Mouse (Mus musculus): ENCODE measurements around the gene Phyhipl.

Phyhipl gene

GRCm38 (mm10) chr10:70655828-70656227, at the start of gene Phyhipl:
Gene Phyhipl, minus strand, starts transcription at chr10:70655965.
- in situ Hi-C loops (cut with MboI; ENCODE audit: low sequenced_read_pairs) = no loop called here

GRCm38 (mm10) chr10:70703211-70703610, 47.4 kb upstream of the Phyhipl start:
- in situ Hi-C loops (cut with MboI; ENCODE audit: low sequenced_read_pairs) = no loop called here

- in situ Hi-C loops (cut with MboI; ENCODE audit: low sequenced_read_pairs) = no loop called here
These were observed 43.8 kb upstream of the Phyhipl start for GRCm38 (mm10) chr10:70699581-70699980.

DNA sequence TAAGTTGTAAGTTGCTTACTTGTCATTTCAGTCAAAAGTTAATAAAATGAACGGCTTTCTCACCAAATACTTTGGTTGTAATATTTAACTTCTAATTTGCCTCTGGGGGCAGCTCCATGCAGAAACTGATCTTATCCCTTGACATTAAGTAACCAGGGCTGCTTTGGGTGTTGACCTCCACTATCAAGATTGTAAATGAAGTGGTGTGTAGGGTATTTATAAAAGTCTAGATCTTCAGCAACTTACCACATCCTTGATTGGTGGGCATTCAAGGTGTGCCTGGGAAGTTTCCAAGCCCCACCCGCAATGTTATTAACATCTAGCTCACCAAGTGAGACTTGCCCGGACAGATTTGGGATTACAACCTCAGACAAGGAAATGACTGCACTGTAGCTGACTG, 42.2 kb upstream of the Phyhipl start:
- in situ Hi-C loops (cut with MboI; ENCODE audit: low sequenced_read_pairs) = no loop called here

GRCm38 (mm10) chr10:70696748-70697585, 41.2 kb upstream of the Phyhipl start:
- in situ Hi-C loops (cut with MboI; ENCODE audit: low sequenced_read_pairs) = no loop called here

GRCm38 (mm10) chr10:70689346-70689745, 33.6 kb upstream of the Phyhipl start:
- in situ Hi-C loops (cut with MboI; ENCODE audit: low sequenced_read_pairs) = no loop called here

GRCm38 (mm10) chr10:70688881-70689280, 33.1 kb upstream of the Phyhipl start:
- in situ Hi-C loops (cut with MboI; ENCODE audit: low sequenced_read_pairs) = no loop called here

GRCm38 (mm10) chr10:70686941-70687703, 31.4 kb upstream of the Phyhipl start:
- in situ Hi-C loops (cut with MboI; ENCODE audit: low sequenced_read_pairs) = no loop called here

GRCm38 (mm10) chr10:70686505-70686904, 30.7 kb upstream of the Phyhipl start:
- in situ Hi-C loops (cut with MboI; ENCODE audit: low sequenced_read_pairs) = no loop called here

DNA sequence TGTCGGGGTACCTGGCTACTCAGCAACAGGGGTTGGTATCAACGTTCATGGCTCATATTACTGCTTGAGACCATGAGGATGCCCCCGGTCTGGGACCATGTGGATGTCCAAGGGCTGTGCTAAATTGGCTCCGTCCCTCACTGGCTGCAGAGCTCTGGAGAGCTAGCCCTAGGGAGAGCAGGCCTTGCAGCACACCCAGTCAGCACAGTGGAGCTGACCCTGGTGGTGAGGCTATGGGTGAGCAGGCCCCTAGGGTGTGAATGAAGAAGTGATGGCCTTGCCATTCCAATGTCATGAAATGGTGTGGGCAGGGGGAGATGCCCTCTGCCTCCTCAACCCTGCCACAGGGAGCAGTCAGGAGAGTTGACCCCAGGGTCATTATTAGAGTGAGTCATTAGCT, 27.7 kb upstream of the Phyhipl start:
- in situ Hi-C loops (cut with MboI; ENCODE audit: low sequenced_read_pairs) = no loop called here

DNA sequence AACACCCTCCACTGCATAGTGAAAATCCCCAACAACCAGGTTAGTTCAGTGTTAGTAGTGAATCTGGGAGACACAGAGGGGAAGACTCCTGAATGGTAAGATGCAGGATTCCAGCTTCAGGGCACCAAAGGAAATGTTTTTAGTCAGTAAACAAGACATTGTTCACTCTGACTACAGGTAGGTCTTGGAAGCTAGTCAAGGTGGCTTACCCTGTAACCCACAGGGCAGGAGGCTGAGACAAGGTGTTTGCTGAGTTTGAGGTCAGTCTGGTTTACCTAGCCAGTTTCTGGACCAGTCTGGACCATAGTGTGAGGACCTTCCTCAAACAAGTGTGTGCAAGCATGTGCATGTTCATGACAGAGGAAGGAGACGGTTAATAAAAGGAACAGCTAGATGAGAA, 22.2 kb upstream of the Phyhipl start:
- in situ Hi-C loops (cut with MboI; ENCODE audit: low sequenced_read_pairs) = no loop called here

- in situ Hi-C loops (cut with MboI; ENCODE audit: low sequenced_read_pairs) = no loop called here
These were observed 507 bp upstream of the Phyhipl start for GRCm38 (mm10) chr10:70656272-70656671.

- in situ Hi-C loops (cut with MboI; ENCODE audit: low sequenced_read_pairs) = no loop called here
These were observed 1.1 kb downstream of the Phyhipl start for GRCm38 (mm10) chr10:70654655-70655054.

DNA sequence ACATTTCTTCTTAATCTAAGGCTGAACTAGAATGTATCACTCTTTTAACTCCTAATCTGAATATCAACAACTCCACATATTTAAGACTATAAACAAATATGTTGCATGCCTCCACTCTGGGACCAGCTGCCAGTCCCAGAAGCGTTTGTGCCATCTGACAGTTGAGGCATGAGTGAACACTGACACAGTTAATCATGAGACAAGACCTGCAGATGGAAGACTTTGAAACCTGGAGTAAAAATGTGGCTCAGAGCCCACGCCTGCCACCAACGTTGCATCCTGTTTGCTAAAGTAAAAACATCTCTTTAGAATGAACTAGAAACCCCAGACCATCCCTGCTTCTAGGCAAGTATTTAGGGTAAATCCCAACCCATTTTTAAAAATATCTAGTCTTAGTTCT, 1.6 kb downstream of the Phyhipl start:
- in situ Hi-C loops (cut with MboI; ENCODE audit: low sequenced_read_pairs) = no loop called here

- in situ Hi-C loops (cut with MboI; ENCODE audit: low sequenced_read_pairs) = no loop called here
These were observed 3.8 kb downstream of the Phyhipl start for GRCm38 (mm10) chr10:70651769-70652648.

DNA sequence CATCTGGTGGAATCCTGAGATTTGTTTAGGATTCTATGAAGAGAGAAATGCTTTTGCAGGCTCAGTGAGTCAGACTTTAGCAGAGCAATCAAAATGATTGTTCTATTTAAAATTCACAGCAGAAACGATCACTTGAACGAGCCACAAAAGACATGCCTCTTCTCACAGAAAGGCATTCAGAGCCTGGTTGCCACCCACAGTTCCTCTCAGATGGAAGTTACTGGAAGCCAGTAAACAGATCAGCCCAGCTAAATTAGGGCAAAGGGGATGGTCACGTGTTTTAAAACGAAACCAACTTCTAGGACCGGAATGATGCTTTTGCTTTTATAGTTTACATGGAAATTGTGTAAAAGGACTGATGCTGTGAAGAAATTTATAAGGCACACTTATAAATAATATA, 6.9 kb downstream of the Phyhipl start:
- in situ Hi-C loops (cut with MboI; ENCODE audit: low sequenced_read_pairs) = no loop called here

DNA sequence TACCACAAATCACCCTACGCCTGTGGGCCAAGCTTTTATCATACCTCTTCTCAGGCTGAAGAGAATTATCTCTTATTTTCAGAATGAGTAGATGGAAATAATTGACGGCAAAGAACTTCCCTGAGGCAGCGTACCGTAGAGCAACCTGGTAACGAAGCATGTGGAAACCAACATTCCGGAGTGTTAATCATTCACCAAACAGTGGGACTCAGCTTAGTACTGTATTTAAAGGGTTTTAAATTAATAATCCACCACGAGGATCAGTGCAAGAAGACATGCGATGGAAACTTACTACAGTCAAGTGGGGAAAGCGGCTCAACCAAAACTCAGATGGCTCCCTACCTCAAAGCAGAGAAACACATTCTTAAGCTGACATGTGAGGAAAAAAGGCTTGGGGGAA, 12.6 kb downstream of the Phyhipl start:
- in situ Hi-C loops (cut with MboI; ENCODE audit: low sequenced_read_pairs) = no loop called here

- in situ Hi-C loops (cut with MboI; ENCODE audit: low sequenced_read_pairs) = no loop called here
These were observed 14.7 kb downstream of the Phyhipl start for GRCm38 (mm10) chr10:70640896-70641596.

DNA sequence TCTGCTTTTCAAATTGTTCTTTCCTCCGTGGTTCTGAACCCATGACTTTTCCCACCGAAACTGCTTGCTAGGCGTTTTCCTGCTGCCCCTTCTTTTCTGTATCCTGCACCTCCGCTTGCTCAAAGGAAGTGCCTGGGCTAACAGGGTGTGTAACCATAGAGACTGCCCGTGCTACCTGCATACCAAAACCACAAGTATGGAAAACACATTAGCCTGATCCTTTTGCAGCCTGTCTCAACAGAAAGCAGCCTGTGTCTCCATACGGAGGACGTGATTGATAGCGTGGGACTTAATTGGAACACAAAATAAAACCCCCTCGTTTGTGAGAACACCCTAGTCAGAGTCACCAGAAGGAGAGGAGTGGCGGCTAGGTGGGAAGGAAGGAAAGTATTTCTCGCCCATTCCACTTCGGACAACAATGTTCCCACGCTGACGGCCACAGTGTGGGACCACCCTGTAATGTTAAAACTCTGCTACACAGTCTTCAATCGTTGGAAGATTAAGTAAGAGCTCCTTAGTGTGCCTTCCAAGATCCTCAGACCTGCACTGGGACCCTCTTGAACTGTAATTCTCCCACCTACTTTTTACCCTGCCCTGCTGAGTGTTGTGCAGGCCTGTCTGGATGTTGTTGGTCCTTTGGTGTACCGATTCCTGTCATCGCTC, 15.6 kb downstream of the Phyhipl start:
- in situ Hi-C loops (cut with MboI; ENCODE audit: low sequenced_read_pairs) = no loop called here
